Mouse (Mus musculus) CH12.LX (cell line): ENCODE results near the gene Snu13.

Experiments used
- CTCF ChIP-seq, 2 experiments: IDR thresholded peaks in 1 of 2; conservative IDR thresholded peaks in 1 of 2; 2 replicates each; pipeline ENCODE4 v1.5.1; 2011 to 2012; ENCODE audit warnings: low read depth in 2 of 2, low read length in 2 of 2, improper control_type of control experiment in 1 of 2, inconsistent platforms in 1 of 2, mild to moderate bottlenecking in 1 of 2, moderate library complexity in 1 of 2
- EP300 ChIP-seq: IDR thresholded peaks from 2 replicates; pipeline ENCODE4 v1.6.1; 2011; ENCODE audit warnings: low read length, improper control_type of control experiment
- HCFC1 ChIP-seq: IDR thresholded peaks from 2 replicates; pipeline ENCODE4 v1.6.1; 2012; ENCODE audit warnings: low read depth, mild to moderate bottlenecking, inconsistent platforms, low read length, improper control_type of control experiment
- MAFK ChIP-seq: IDR thresholded peaks from 2 replicates; pipeline ENCODE4 v1.6.1; 2011; ENCODE audit warnings: low read length, improper control_type of control experiment; ENCODE audit not compliant: insufficient replicate concordance
- NRF1 ChIP-seq: IDR thresholded peaks from 2 replicates; pipeline ENCODE4 v1.6.1; 2014; ENCODE audit warnings: low read depth, mild to moderate bottlenecking, inconsistent platforms, low read length, improper control_type of control experiment, moderate library complexity
- POLR2A ChIP-seq: IDR thresholded peaks from 2 replicates; pipeline ENCODE4 v1.6.1; 2011; ENCODE audit warnings: low read depth, mild to moderate bottlenecking, improper control_type of control experiment, low read length
- POLR2AphosphoS2 ChIP-seq: IDR thresholded peaks from 2 replicates; pipeline ENCODE4 v1.6.1; 2011; ENCODE audit warnings: low read depth, low read length, improper control_type of control experiment
- RAD21 ChIP-seq: IDR thresholded peaks from 2 replicates; pipeline ENCODE4 v1.6.1; 2011; ENCODE audit warnings: low read depth, mild to moderate bottlenecking, low read length, improper control_type of control experiment, moderate library complexity
- RCOR1 ChIP-seq: conservative IDR thresholded peaks from 2 replicates; pipeline ENCODE4 v1.6.1; 2012; ENCODE audit warnings: low read depth, mild to moderate bottlenecking, inconsistent platforms, low read length, improper control_type of control experiment
- TCF12 ChIP-seq: IDR thresholded peaks from 2 replicates; pipeline ENCODE4 v1.6.1; 2014; ENCODE audit warnings: low read depth, mild to moderate bottlenecking, inconsistent platforms, low read length, improper control_type of control experiment
- USF1 ChIP-seq: IDR thresholded peaks from 2 replicates; pipeline ENCODE4 v1.6.1; 2014; ENCODE audit warnings: low read depth, mild to moderate bottlenecking, inconsistent platforms, low read length, improper control_type of control experiment
- USF2 ChIP-seq: conservative IDR thresholded peaks from 2 replicates; pipeline ENCODE4 v1.6.1; 2011; ENCODE audit warnings: low read depth, low read length, improper control_type of control experiment
- ZKSCAN1 ChIP-seq: IDR thresholded peaks from 2 replicates; pipeline ENCODE4 v1.6.1; 2012; ENCODE audit warnings: low read depth, inconsistent platforms, low read length, improper control_type of control experiment, borderline replicate concordance

- TF ChIP-seq POLR2A (no peak), ZKSCAN1 (no peak), RCOR1 (no peak), USF2 (no peak), RAD21 (no peak), NRF1 (no peak), TCF12 (no peak), MAFK (no peak), POLR2AphosphoS2 (no peak), HCFC1 (no peak), CTCF (conservative IDR thresholded peaks at IDR 0.05 in 1 of 2, IDR thresholded peaks at IDR 0.05 in 1 of 2; ENCODE audit: low read depth in 2 of 2, low read length in 2 of 2) (no peak), EP300 (no peak), USF1 (no peak)
These were observed 35.5 kb downstream of the Snu13 start for GRCm38 (mm10) chr15:82011947-82012346.
